Mouse (Mus musculus): Measurements from ENCODE around the gene Aars2.

DNA sequence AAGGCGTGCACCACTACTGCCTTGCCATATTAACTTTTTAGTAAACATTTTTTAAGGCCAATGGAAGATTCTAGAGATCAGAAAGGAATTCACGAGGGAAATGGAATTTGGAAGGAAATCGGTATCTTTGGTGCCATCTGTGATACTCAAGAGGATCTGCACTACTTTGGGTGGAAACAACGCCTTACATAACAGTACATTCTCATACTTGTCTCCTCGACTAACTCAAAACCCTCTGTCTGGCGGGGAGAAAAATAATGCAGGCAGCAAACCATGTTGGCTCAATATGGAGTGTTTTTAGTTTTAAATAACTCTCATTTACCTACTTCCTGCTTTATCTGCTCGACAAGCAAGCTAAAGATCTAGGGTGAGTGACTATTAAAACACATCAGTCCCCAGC lies 35.9 kb upstream of the Aars2 start:
- TF ChIP-seq CTCF (IDR thresholded peaks at IDR 0.05; ENCODE audit: extremely low read depth, insufficient read length, insufficient replicate concordance, low read depth, low read length) (no peak), POLR2A (IDR thresholded peaks at IDR 0.05; ENCODE audit: low read depth, low read length) (no peak)

Data from small intestine, adult 2 months (tissue).